Mouse (Mus musculus) spleen, postnatal 10 days (tissue): ENCODE results near the gene Rps6ka1.
"Not testable (repeated sequence)": the region's sequence is repeated elsewhere in the genome, so short reads cannot be mapped to it uniquely, and the experiment has no call there.

Experiments used
- DNase-seq, 2 experiments: peaks; one replicate each; pipeline ENCODE4 v3.0.0; 2021 to 2022; ENCODE audit warnings: low spot score in 2 of 2

Rps6ka1 gene

DNA sequence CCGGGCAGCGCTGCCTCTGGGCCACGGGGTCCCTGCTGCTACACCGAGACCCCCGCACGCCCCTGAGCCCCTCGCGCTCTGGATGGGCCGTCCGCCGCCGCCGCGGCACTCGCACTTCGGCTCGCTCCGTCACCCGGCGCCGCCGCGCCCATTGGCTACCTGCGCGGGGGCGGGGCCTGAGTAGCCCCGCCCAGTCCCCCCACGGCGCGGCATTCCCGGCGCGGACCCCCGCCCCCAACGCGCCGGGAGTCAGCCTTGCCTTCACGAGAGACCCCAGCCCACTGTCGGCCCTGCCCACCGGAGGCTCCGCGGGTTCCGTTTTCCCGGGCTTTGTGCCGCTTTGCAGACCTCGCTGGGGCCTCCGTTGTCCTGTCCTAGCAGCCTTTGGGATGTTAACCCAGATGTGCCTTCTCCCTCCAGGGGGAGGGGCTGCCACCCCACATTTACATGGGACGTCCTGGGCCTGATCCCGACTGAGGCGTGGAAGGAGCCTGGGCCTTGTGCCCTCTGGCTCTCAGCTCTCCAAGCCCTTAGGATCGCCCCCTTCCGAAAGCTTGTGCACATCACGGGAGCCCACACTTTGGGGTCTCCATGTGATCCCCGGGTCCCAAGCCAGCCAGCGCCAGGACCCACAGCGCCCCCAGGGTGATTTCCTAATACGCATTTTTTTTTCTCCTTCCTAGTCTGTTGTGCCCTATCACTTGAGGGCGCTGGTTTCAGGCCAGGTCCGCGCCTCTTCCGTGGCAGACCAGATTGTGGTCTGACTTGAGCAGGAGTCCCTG lies at the start of gene Rps6ka1:
TSS of gene Rps6ka1 (minus strand) at position 126 of the 782 bp plus-strand sequence.
- DNase-seq: peak; percentile 62 to 67

DNA sequence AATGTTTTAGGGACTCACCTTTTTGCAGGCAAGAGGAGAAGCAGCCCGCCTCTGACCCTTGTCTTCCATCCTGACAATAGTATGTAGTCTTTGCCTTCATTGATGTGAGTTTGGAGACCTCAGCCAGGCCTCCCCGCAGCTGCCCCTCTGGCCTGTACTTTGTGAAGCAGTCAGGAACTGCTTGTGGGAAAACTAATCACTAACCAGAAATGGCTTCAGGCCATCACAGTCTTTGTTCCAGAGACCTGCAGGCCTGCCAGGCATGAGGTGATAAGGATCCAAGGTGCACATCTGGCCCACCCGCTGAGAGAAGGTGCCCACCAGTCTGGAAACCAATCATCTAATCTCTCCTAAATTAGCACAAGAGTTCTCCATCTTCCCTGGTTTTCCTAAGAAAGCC lies 44.2 kb upstream of the Rps6ka1 start:
- DNase-seq: no peak

DNA sequence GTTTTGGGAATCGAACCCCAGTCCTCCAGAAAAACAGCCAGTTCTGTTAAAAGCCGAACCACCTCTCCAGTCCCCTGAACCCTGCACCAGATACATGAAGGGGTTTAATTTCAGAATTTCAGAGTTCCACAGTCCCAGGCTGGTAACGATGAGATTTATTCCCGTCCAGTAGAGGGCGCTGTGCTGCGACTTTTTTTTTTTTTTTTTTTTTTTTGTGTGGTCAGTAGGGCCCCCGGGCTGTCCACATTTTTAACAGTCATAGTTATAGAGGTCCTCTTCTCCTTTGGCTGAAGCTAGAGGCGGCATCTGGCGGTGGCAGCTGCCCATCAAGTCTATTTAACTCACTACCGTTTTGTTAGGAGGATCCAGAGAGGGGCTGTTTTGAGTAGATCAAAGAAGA lies 43.8 kb upstream of the Rps6ka1 start:
- peak in 1 of 2 experiments; percentile 40 for DNase-seq

DNA sequence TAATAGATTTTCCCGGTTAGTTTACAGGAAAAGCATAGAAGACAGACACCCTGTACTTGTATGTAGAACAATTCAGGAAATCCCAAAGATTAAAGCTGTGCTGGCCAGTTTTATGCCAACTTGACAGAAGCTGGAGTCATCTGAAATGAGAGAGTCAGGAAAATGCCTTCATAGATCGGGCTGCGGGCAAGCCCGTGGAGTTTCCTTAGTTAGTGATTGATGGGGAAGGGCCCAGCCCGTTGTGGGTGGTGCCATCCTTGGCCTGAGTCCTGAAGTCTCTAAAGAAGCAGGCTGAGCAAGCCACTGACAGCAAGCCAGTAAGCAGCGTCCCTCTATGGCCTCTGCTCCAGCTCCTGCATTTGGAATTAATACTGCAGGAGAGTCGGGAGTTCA lies 41.7 kb upstream of the Rps6ka1 start:
- DNase-seq: no peak

GRCm38 (mm10) chr4:133928576-133929277 lies 41.1 kb upstream of the Rps6ka1 start:
- DNase-seq: no peak

DNA sequence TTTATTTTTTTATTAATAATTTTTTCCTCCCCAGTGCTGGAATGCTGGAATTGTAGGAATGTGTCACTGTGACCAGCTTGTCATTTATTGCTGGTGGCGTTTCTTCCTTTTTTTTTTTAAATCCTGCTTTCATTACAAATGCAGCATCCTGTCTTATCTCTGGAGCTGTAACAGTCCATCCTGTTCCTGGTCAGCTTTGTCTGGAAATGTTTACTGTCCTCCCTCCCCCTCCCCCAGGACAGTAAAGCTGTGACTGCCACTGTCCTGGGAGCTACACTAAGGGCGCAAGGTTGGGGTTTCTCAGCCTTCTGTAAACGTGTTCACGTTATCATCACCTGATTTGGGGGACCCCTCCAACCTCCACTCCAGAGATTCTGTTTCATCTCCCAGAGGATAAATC lies 37.6 kb upstream of the Rps6ka1 start:
- DNase-seq: no peak

DNA sequence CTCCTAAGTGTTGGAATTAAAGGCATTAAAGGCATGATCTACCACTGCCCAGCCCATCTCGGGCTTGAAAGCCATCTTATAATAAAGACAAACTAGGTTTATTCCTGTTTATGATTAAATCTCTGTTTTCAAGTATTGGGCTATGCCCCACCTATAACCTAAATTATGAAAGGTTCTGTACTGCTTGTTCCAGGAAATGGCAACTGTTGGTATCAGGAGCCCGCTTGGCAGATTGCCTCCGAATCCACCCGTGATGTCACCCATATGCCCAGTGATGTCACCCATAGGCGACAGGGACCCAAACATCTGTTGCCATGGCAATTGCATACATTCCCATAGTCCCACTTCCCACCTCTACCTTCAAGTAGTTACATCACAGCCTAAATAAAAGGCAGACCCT lies 36.1 kb upstream of the Rps6ka1 start:
- DNase-seq: no peak

DNA sequence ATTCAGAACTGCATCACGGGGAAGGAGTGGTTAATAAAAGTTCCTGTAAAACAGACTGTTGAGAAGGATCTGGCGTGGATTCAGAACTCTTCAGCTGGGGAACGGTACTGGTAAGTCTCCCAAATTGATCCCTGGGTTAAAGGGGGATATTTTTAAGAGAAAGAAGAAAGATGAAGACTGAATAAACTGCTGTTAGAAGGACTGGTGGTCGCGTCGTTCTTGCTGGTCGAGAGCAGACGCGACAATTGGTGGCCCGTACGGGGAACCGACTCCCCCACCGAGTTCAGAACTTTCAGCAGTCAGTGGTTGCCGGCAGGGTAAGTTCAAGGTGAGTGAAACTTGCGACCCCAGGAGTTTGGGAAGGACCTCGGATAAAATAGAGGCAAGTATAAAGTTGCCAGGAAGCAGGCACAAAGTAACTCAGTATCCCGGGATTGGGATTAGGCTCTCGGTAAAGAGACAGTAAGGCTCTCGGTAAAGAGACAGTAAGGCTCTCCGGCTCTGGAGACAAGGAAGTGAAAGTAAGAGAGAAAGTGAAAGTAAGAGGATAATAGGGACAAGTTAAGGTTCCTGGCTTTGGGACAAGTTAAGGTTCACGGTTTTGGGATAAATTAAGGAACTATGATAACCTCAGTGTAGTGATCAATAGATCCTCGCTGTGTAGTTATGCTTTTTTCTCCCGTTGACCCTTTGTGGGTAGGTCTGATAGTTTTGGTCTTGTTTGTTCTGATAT lies 30.7 kb upstream of the Rps6ka1 start:
- DNase-seq: peak in 1 of 2 experiments; percentile 29

DNA sequence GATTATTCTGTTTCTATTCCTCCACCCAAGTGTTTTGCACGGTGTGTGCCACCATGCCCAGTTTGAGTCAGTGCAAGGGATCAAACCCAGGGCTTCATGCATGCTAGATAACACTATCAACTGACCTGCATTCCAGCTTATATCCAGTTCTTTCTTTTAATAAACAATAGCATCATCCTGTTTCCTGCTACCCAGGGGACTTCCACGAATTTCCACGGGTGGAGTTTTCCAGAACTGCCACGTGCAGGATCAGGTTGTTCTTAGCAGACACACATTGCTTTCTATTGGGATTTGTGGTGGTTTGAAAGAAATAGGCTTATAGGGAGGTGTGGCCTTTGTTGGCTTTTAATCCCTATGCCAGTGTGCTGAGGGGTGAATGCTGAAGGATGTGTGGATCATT lies 24.4 kb upstream of the Rps6ka1 start:
- no peak for DNase-seq

DNA sequence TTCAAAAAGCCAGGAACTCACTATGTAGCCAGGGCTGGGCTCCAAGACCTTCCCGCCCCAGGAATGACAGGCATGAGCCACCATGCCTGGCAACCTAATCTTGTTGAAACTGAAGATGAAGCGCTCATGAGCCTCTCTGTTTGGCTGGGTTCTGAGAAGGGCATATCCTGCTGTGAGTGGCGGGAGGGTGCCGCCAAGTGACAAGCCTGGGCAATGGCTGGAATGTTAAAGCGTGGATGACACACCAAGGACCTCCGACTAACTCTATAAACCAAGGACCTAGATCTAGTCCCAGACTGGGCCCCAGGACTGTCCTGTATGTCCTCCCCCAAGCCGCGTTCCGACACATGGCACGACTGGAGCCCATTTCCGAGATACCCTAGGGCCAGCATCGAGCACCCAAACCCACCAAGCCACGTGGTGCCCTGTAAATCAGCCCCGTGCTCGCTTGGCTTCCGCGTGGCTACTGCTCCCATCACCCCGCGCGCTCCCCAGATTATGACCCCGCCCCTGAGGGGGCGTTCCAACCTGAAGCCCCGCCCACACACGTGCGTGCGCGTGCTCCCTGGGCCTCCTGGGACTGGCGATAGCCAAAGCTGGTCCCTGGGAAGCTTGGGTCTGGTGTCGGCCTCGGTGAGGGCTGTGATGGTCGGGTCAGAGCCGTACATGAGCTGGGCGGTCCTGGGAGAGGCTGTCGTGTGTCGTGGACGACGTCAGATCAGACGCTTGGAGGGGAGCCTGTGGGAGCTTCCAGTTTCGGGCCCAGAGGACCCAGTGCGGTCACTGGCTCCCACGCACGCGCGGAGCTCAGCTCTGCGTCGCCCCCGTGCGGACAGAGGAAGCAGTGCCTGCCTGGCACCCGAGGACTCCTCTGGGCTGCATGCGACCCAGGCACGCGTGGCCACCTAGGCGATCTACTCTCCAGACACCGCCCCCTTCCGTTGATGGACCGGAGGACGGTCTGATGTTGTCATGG lies 22.9 kb upstream of the Rps6ka1 start:
- peak; percentile 94 for DNase-seq

- no peak for DNase-seq
Observed at GRCm38 (mm10) chr4:133908051-133908450, 20.5 kb upstream of the Rps6ka1 start.

GRCm38 (mm10) chr4:133907086-133907485 lies 19.5 kb upstream of the Rps6ka1 start:
- no peak for DNase-seq

DNA sequence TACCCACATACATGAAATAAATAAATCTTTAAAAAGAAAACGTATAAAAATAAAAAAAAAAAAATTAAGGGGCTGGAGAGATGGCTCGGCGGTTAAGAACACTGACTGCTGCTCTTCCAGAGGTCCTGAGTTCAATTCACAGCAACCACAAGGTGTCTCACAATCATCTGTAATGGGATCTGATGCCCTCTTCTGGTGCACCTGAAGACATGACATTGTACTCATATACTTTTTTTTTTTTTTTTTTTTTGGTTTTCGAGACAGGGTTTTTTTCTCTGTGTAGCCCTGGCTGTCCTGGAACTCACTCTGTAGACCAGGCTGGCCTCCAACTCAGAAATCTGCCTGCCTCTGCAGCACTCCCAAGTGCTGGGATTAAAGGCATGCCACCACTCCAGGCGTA lies 18.7 kb upstream of the Rps6ka1 start:
- not testable (repeated sequence) for DNase-seq

DNA sequence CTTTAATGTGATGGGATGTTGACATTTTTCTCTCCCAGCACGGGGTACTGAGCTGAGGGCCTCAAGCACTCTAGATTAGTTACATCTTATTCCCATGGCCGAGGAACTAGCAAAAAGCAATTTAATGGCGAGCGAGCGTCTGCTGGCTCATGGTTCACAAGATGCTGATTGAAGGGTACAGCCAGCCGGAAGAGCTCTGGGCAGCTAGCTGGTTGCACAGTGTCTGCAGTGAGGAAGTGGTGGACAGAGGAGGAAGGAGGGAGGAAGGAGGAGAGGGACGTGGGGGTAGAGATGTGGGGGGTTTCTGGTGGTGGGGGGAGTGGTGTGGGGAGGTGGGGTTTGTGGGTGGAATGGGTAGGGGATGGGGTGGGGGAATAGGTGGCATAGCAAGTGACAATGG lies 17.6 kb upstream of the Rps6ka1 start:
- no peak for DNase-seq

DNA sequence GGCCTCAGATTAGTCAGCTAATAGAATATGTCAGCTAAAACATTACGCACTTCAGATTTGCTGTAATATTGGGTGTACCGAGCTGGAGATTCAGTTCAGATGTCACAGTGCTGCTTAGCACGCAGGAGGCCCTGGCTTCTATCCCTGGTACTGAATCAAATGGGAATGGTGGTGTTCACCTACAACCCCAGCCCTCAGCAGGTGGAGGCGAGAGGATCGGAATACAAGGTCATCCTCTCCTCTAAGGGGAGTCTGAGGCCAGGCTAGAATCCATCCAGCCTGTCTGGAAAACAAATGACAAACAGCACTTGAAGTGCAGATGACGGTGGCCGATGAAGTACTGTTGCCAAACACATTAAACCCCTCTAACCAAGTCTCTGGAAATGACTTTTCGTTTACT lies 16.7 kb upstream of the Rps6ka1 start:
- DNase-seq: no peak

GRCm38 (mm10) chr4:133903372-133903771 lies 15.8 kb upstream of the Rps6ka1 start:
- DNase-seq: no peak

DNA sequence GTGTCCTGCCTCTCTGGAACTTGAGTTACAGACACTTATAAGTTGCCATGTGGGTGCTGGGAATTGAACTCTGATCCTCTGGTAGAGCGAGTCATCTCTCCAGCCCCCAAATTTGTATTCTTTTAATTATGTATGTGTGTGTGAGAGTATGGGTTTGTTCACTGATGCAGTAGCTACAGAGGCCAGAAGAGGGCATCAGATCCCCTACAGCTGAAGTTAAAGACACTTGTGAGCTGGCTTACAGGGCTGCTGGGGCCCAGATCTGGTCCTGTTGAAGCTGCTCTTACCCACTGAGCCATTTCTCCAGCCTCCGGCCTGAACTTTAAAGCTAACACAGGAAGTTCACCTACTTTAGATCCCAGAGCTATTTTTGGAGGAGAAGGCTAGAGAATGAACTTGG lies 14.9 kb upstream of the Rps6ka1 start:
- peak in 1 of 2 experiments; percentile 48 for DNase-seq

DNA sequence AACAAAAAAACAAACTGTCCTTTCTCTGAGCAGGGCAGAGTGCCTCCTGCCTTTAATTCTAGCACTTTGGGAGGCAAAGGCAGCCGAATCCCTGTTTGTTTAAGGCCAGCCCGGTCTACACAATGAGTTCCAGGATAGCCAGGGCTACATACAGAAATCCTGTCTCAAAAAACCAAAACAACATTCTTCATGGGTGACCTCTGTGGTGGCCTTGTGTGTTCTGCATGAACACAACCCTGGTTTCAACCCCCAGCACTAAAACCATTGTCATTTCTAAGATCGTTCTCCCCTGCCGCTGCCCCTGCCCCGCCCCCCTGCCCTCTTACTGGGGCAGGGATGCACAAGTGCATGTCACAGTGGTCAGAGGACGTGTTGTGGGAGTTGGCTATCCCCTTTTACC lies 13.3 kb upstream of the Rps6ka1 start:
- DNase-seq: no peak

DNA sequence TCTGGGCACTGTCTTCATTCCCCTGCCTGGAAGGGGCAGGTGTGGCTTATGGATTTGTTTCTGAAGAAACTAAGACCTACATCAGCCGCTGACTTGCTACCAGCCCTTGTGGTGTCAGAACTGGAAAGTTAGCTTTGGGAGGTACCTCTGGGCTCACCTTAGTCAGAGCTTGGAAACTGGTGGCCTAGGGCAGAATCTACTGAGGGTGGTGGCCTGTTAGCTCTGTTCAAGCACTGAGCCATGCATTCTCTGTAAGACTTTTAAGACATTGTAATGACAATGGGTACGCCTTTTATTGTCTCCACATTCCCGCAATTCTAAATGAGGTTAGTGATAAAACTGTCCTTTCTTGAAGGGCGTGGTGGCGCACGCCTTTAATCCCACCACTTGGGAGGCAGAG lies 12.8 kb upstream of the Rps6ka1 start:
- no peak for DNase-seq

DNA sequence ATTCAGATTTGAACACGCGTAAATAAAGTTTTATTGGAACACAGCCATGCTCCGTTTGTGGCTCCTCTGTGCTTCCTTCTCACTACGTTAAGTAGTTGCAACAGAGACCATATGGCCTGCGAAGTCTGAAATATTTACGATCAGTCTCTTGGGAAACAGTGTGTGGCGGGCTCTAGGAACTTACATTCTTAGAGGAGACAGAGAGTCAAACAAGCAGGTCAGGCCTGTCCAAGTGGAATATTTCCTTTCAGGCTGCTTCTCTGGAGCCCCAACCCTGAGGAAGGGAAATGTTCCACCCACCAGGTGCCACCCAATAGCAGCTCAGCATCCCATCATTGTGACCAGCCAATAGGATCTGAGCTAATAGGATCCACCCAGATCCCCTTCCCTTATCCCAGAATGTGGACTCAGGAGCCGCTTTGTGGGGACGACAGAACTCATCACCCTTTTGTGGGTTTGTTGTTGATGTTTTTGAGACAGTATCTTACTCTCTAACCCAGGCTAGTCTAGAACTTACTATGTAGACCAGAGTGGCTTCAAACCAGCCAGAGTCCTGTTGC lies 11.7 kb upstream of the Rps6ka1 start:
- DNase-seq: no peak

- DNase-seq: no peak
Observed at GRCm38 (mm10) chr4:133898151-133898550, 10.6 kb upstream of the Rps6ka1 start.
